Mouse (Mus musculus): ENCODE data around the gene Mynn. TPM values are rescaled to one million over a fixed set of nuclear protein-coding genes. Genes with fewer than 3 reads are reported as not detected.

Gene Mynn
- total RNA-seq (2023): 10 to 100 TPM; 47.4 to 53.7 TPM

DNA sequence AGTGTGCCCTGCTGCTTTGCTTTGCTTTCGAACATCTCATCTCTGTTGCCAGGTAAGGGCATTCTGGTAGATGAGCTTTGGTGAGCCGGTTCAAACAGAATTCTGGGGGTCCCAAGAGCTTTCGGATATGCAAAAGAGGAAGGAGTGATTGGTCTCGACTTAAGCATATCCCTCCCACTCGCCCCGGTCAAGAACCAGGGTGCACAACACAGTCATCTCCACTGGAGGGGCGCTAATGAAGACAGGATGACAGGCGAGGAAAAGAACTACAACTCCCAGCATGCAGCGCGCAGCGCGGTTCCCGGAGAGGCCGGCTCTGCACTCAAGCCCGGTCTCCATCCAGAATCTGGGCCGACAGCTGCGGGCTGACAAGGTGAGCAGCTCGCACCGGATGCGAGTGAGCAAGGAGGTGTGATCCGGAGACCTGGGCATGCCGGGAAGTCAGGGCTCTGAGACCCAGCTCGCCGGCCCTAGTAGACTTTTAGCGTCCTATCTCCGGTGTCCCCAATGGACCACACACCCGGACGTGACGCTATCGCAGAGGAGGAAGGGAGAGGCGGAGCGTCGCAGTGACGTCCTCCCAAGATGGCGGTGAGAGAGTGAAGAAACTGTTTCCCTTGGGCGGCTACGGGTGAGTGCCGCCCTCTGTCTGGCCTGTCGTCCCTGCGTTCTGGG is at the start of gene Mynn:
Mynn (plus strand) TSS at position 1 of the 675 bp plus-strand sequence.

DNA sequence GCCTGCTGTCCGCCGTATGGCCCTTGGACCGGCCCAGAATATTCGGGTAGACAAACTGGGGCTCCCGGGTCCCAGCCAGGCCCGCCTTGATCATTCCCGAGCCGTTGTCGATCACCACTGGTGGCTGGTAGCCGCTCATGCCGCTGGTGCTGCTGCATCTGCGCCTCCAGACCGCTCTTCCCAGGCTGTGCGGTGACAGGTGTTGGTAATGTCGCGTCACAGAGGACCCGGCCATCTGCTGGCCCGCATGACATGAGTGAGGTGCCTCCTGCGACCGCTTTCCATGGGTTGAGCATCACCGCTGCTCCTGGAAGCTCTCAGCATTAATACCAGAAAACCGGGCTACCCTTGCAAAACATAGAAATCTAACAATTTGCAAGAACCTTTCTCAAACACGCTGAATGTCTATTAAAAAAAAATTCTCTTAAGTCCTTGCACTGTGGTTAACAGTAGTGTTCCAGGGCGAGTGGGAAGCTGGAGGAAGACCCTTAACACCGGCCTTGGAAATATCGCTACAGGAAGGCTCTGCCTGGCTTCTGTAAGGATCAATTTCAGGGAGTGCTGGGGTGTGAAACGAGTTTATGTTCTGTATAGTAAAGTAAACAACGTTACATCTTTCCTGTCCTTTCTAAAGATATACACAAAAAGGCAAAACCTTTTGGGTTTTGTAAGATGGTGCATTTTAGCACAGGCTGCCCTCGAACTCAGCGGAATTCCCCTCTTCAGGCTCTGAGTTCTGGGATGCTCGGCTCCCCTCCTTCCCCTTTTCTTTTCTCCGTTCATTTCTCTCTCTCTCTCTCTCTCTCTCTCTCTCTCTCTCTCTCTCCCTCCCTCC is 1.9 kb upstream of the Mynn start, which contains the start of gene Actrt3:
Actrt3 (minus strand) TSS at position 229 of the 835 bp plus-strand sequence.

DNA sequence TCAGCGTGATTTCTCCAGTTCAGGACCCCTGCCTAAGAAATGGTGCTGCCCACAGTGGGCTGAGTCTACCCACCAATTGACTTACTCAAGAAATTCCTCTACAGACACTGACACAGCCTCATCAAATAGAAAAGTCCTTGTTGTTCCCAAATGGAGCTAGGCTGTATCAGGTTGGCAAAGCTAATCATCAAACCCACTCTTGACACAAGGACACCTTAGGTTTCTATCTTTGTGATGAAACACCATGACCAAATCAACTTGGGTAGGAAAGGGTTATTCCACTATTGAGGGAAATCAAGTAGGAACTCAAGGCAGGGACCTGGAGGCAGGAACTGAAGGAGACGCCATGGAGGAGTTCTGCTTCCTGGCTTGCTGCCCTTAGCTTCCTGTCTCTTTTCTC is 42.3 kb downstream of the Mynn start, which contains the start of gene Lrriq4:
Lrriq4 (plus strand) TSS at position 301 of the 400 bp plus-strand sequence.

DNA sequence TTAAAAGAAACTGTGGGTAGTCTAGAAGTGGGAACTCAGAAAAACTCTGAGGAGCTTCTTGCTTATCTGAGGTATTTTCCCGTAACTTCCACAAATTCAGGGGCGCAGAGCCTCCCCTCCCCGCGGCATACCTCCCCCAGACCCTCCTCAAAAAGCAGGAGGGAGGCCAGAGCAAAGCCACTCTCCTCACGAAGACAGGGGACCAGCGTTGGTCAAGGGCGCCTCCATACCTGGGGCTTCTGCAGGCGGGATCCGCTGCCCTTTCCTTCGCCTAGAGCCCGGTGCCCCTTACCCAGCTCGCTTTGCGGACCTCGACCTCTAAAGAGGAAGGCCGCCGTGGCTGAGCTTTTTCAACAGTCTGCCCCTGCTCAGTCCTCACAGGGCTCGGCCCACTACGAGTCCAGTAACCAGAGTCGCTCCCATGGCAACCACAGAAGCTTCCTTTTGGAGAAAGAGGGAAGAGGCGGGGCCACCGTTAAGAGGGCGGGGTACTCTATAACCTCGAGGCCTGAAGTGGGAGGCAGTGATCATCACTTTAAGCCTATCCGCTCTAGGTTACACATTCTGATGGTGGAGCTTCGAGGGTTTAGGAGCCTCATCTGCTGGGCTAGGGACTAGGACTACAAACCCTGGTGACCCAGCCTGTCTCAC is 45.7 kb downstream of the Mynn start, which contains the start of gene Lrrc34:
Lrrc34 (minus strand) TSS at position 430 of the 651 bp plus-strand sequence.

Other genes with a start within 250 kb of the Mynn start
- not detected for gene Mecom, start 54.1 kb upstream of the Mynn start, total RNA-seq (2023)
- under 1 TPM in 1 of 2 experiments, not detected in 1; 0.47 TPM for gene Actrt3, start 2.1 kb upstream of the Mynn start, total RNA-seq (2023)
- gene Lrriq4, start 42.4 kb downstream of the Mynn start, total RNA-seq (2023): not detected
- gene Lrrc34, start 45.8 kb downstream of the Mynn start, total RNA-seq (2023): not detected
- gene Lrrc31, start 97.8 kb downstream of the Mynn start, total RNA-seq (2023): not detected
- gene Samd7, start 144.2 kb downstream of the Mynn start, total RNA-seq (2023): not detected
- gene Sec62, start 190.8 kb downstream of the Mynn start, total RNA-seq (2023): 10 to 100 TPM; 69.3 to 74.1 TPM

Measured in T-cell, adult 66 days (primary cell).